In genomic region chr1:159423694-159424093, GRCm38 (mm10) we compare ENCODE assay signal across 30 mouse cellular contexts.
DNase-seq lines count a peak whose midpoint lies in the region; TF ChIP-seq lines count a peak whose summit lies in the region.
"Had no signal": no experiment of that assay in that cellular context is flagged by ENCODE, and none has a peak within 500 bp of the region (broad histone marks: within the 10 kb centered on the region; RNA-seq: fewer than 3 reads in every experiment).

No protein-coding gene starts in this region.

- no peak for TF ChIP-seq CTCF in olfactory bulb, adult 2 months (IDR thresholded peaks at IDR 0.05; ENCODE audit: insufficient read depth, low read depth, low read length)

- WGBS in olfactory bulb, adult 2 months = 37% methylated on average over 5 of the region's 5 CpGs

- H3K4me3 ChIP-seq in olfactory bulb, adult 2 months (ENCODE audit: insufficient read depth, low read depth, low read length) = no peak overlapping the region
- H3K4me3 ChIP-seq: embryonic facial prominence, embryonic 10.5 days; embryonic facial prominence, embryonic 15.5 days; forebrain, embryonic 13.5 days; heart, embryonic 13.5 days; hindbrain, embryonic 10.5 days; hindbrain, embryonic 15.5 days; liver, embryonic 12.5 days; megakaryocyte, embryonic 14.5 days; midbrain, embryonic 12.5 days; myocyte; neural tube, embryonic 12.5 days; stomach, embryonic 15.5 days had no signal

- H3K27ac ChIP-seq in olfactory bulb, adult 2 months (ENCODE audit: insufficient read depth, low read depth, low read length) = peak overlapping the region; percentile 79
- H3K27ac ChIP-seq: embryonic facial prominence, embryonic 10.5 days; embryonic facial prominence, embryonic 15.5 days; forebrain, embryonic 13.5 days; heart, embryonic 13.5 days; hindbrain, embryonic 10.5 days; hindbrain, embryonic 15.5 days; liver, embryonic 12.5 days; midbrain, embryonic 12.5 days; neural tube, embryonic 12.5 days; stomach, embryonic 15.5 days had no signal

- peak; percentile 37 to 55 for DNase-seq in left cerebral cortex, adult 18-20 months (ENCODE audit: low spot score in 2 of 2)
- no peak for DNase-seq in left cerebral cortex, postnatal 10 days (ENCODE audit: extremely low spot score in 1 of 2, low spot score in 2 of 2)
- DNase-seq in right cerebral cortex, postnatal 10 days (ENCODE audit: low spot score in 2 of 2) = peak; percentile 26 to 40
- no peak for DNase-seq in right cerebral cortex, postnatal 14 days
- no peak for DNase-seq in thymus, postnatal 36 days
- DNase-seq in thymus, postnatal 10 days (ENCODE audit: low spot score in 2 of 2) = no peak
- DNase-seq: adrenal gland, postnatal 14 days; cerebellum, adult 11-12 months; cerebellum, adult 9-11 months; gastrocnemius, postnatal 10 days; heart, postnatal 10 days; kidney, adult 11 months; kidney, postnatal 14 days; layer of hippocampus, adult 9-11 months; liver, postnatal 0 days; lung, postnatal 36 days; thymus, postnatal 25 days had no signal

- TF ChIP-seq POLR2A in olfactory bulb, adult 2 months (IDR thresholded peaks at IDR 0.05; ENCODE audit: insufficient read depth, low read depth, low read length) = no peak

- H3K4me1 ChIP-seq in olfactory bulb, adult 2 months (ENCODE audit: control insufficient read depth, insufficient read depth, low read length) = peaks cover 3% of the 10 kb centered on the region; the same call in 1 of the 2 replicates
- H3K4me1 ChIP-seq: embryonic facial prominence, embryonic 15.5 days; forebrain, embryonic 13.5 days; heart, embryonic 13.5 days; hindbrain, embryonic 10.5 days; hindbrain, embryonic 15.5 days; liver, embryonic 12.5 days; megakaryocyte, embryonic 14.5 days; midbrain, embryonic 12.5 days; neural tube, embryonic 12.5 days; stomach, embryonic 15.5 days had no signal

- intact Hi-C loops in left cerebral cortex, postnatal 10 days (cut with DNase I) = no loop called here

Comparison
In these comparisons a context has a peak if more than half of its experiments do, and no peak if none do; other contexts are left out.
1. DNase-seq: peak in left cerebral cortex, adult 18-20 months (2 of 2) and right cerebral cortex, postnatal 10 days (2 of 2); none in left cerebral cortex, postnatal 10 days (0 of 2), right cerebral cortex, postnatal 14 days (single experiment), thymus, postnatal 36 days (0 of 2) and thymus, postnatal 10 days (0 of 2).